9 mouse cellular contexts compared by ENCODE assay signal in the genomic region with DNA sequence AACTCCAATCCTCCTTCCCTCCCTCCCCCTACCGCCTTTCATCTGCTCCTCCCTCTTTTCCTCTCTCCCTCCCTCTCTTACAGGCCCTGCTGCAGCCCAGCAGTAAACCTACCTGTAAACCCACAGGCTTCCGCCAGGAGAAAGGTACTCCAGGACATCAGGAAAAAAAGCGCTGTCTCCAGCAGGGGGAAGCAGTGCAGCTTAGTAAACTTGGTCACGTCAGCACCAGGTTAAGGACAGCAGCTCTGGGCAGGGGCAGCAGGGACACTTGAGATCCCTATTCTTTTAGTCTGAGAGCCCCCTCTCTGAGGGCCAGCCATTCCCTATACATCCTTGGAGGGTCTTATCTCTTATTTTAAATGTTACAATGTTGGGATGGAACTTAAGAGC.
DNase-seq lines count a peak whose midpoint lies in the region; ATAC-seq and TF ChIP-seq lines count a peak whose summit lies in the region.
"Had no signal": no experiment of that assay in that cellular context is flagged by ENCODE, and none has a peak within 500 bp of the region (broad histone marks: within the 10 kb centered on the region; RNA-seq: fewer than 3 reads in every experiment).

No protein-coding gene starts in this region.

- DNase-seq in urinary bladder, adult 18-20 months (ENCODE audit: low spot score in 2 of 2), result peak; percentile 37 to 39
- DNase-seq in urinary bladder, adult 2 months (ENCODE audit: low spot score), result no peak
- DNase-seq in brain, embryonic 14.5 days (ENCODE audit: low read depth), result peak; percentile 65
- DNase-seq in forebrain, embryonic 14.5 days (ENCODE audit: low spot score), result peak; percentile 55
- DNase-seq in kidney, adult 18-20 months, result peak; percentile 72
- peak; percentile 33 to 37 for DNase-seq in right cerebral cortex, adult 2 months (ENCODE audit: low spot score in 2 of 2)

- H3K27me3 ChIP-seq in forebrain, embryonic 14.5 days (replicated peaks; ENCODE audit: control insufficient read depth, insufficient read depth, low read length), result no peaks in the 10 kb centered on the region
- H3K27me3 ChIP-seq in lung, embryonic 15.5 days, result no peaks in the 10 kb centered on the region
- H3K27me3 ChIP-seq: stomach, embryonic 15.5 days had no signal

- TF ChIP-seq CTCF in brain, embryonic 14.5 days (IDR thresholded peaks at IDR 0.05; ENCODE audit: borderline replicate concordance, extremely low read depth, insufficient read depth, insufficient read length), result peak; percentile 61; the same call in 1 of the 2 replicates

- no peak overlapping the region for H3K4me2 ChIP-seq in forebrain, embryonic 14.5 days (ENCODE audit: low read length)
- H3K4me2 ChIP-seq in lung, embryonic 15.5 days, result no peak overlapping the region; the same call in 1 of the 2 replicates
- H3K4me2 ChIP-seq: stomach, embryonic 15.5 days had no signal

- H3K9ac ChIP-seq in forebrain, embryonic 14.5 days (ENCODE audit: low read length), result no peak overlapping the region
- no peak overlapping the region for H3K9ac ChIP-seq in lung, embryonic 15.5 days
- H3K9ac ChIP-seq: stomach, embryonic 15.5 days had no signal

- no peaks in the 10 kb centered on the region for H3K9me3 ChIP-seq in forebrain, embryonic 14.5 days (replicated peaks; ENCODE audit: control insufficient read depth, low read length)
- no peaks in the 10 kb centered on the region for H3K9me3 ChIP-seq in lung, embryonic 15.5 days
- H3K9me3 ChIP-seq: stomach, embryonic 15.5 days had no signal

- peak; percentile 66 for ATAC-seq in forebrain, embryonic 14.5 days
- ATAC-seq in lung, embryonic 15.5 days (ENCODE audit: borderline replicate concordance, extremely low read depth, low FRiP score, low TSS enrichment), result peak; percentile 74; the same call in 1 of the 2 replicates
- ATAC-seq in erythroblast, adult 5-6 weeks (replicated peaks; ENCODE audit: low FRiP score, poor library complexity, severe bottlenecking), result no peak

- no peaks in the 10 kb centered on the region for H3K4me1 ChIP-seq in forebrain, embryonic 14.5 days (ENCODE audit: control insufficient read depth, insufficient read depth, low read length)
- H3K4me1 ChIP-seq in lung, embryonic 15.5 days, result no peaks in the 10 kb centered on the region
- H3K4me1 ChIP-seq: stomach, embryonic 15.5 days had no signal

- 16% methylated on average over 4 of the region's 4 CpGs for WGBS in forebrain, embryonic 14.5 days
- 25% methylated on average over 4 of the region's 4 CpGs for WGBS in lung, embryonic 15.5 days

- H3K27ac ChIP-seq in forebrain, embryonic 14.5 days (ENCODE audit: low read depth, low read length), result no peak overlapping the region
- H3K27ac ChIP-seq in lung, embryonic 15.5 days, result no peak overlapping the region
- H3K27ac ChIP-seq: stomach, embryonic 15.5 days had no signal

- H3K36me3 ChIP-seq in forebrain, embryonic 14.5 days (ENCODE audit: control insufficient read depth, insufficient read depth, low read length), result no peaks in the 10 kb centered on the region
- H3K36me3 ChIP-seq in lung, embryonic 15.5 days, result no peaks in the 10 kb centered on the region
- H3K36me3 ChIP-seq: stomach, embryonic 15.5 days had no signal

- no peak for TF ChIP-seq POLR2A in brain, embryonic 14.5 days (IDR thresholded peaks at IDR 0.05; ENCODE audit: borderline replicate concordance, extremely low read depth, insufficient read depth, insufficient read length, poor library complexity, severe bottlenecking)

- H3K4me3 ChIP-seq in forebrain, embryonic 14.5 days (ENCODE audit: low read depth, low read length), result no peak overlapping the region
- no peak overlapping the region for H3K4me3 ChIP-seq in lung, embryonic 15.5 days
- H3K4me3 ChIP-seq: stomach, embryonic 15.5 days had no signal
